Mouse (Mus musculus): ENCODE measurements around the gene Unc45a. TPM values are rescaled to one million over a fixed set of nuclear protein-coding genes. Genes with fewer than 3 reads are reported as not detected.

Unc45a gene
- polyA plus RNA-seq, 1 experiment from 2014 or later, result 10.3 TPM

- no peak for DNase-seq
- Histone ChIP-seq H3K27me3 (no peaks in the 10 kb centered on the region), H3K9me3 (replicated peaks) (no peaks in the 10 kb centered on the region), H3K4me2 (peak overlapping the region; percentile 84), H3K4me1 (replicated peaks) (peaks cover 60% of the 10 kb centered on the region), H3K36me3 (no peaks in the 10 kb centered on the region), H3K9ac (peak overlapping the region; percentile 76), H3K27ac (peak overlapping the region; percentile 7; the same call in 1 of the 2 replicates), H3K4me3 (replicated peaks) (peak overlapping the region; percentile 64)
- 23% methylated on average over 19 of the region's 19 CpGs for WGBS (ENCODE audit: insufficient replicate concordance)
- no peak for ATAC-seq (ENCODE audit: low read depth)
Measured at GRCm38 (mm10) chr7:80343270-80344018, 2.6 kb upstream of the Unc45a start.

GRCm38 (mm10) chr7:80342858-80343257 is 2.1 kb upstream of the Unc45a start, which contains the start of gene Hddc3:
Gene Hddc3, plus strand, starts transcription at chr7:80343104.
- under 1% methylated on average over 25 of the region's 25 CpGs for WGBS (ENCODE audit: insufficient replicate concordance)
- peak within 1 kb of the TSS; percentile 7; the same call in 1 of the 2 replicates for H3K27ac ChIP-seq
- ATAC-seq (ENCODE audit: low read depth), result no peak

GRCm38 (mm10) chr7:80341793-80342192 is 988 bp upstream of the Unc45a start:
- Histone ChIP-seq H3K27me3 (no peaks in the 10 kb centered on the region), H3K9ac (no peak overlapping the region), H3K9me3 (replicated peaks) (no peaks in the 10 kb centered on the region), H3K27ac (no peak overlapping the region), H3K36me3 (peaks cover 7% of the 10 kb centered on the region), H3K4me3 (replicated peaks) (no peak overlapping the region), H3K4me1 (replicated peaks) (peaks cover 57% of the 10 kb centered on the region), H3K4me2 (no peak overlapping the region)
- ATAC-seq (ENCODE audit: low read depth), result no peak
- DNase-seq, result no peak
- WGBS (ENCODE audit: insufficient replicate concordance), result 66% methylated on average over 7 of the region's 7 CpGs

More at GRCm38 (mm10) chr7:80342858-80343257, 2.1 kb upstream of the Unc45a start, which contains the start of gene Hddc3:
- Histone ChIP-seq H3K4me1 (replicated peaks) (peaks cover 65% of the 10 kb centered on the region), H3K4me2 (peak within 1 kb of the TSS; percentile 84), H3K36me3 (no peaks in the 10 kb centered on the region), H3K27me3 (no peaks in the 10 kb centered on the region), H3K9ac (peak within 1 kb of the TSS; percentile 76), H3K4me3 (replicated peaks) (peak within 1 kb of the TSS; percentile 64), H3K9me3 (replicated peaks) (no peaks in the 10 kb centered on the region)
- DNase-seq, result peak; percentile 85

- Histone ChIP-seq H3K4me1 (replicated peaks) (peaks cover 51% of the 10 kb centered on the region), H3K9me3 (replicated peaks) (no peaks in the 10 kb centered on the region), H3K27ac (peak overlapping the region; percentile 88), H3K27me3 (no peaks in the 10 kb centered on the region), H3K4me3 (replicated peaks) (peak overlapping the region; percentile 72), H3K9ac (peak overlapping the region; percentile 80), H3K36me3 (peaks cover 23% of the 10 kb centered on the region), H3K4me2 (peak overlapping the region; percentile 87)
- DNase-seq, result peak; percentile 98
- peak; percentile 99 for ATAC-seq (ENCODE audit: low read depth)
- WGBS (ENCODE audit: insufficient replicate concordance), result under 1% methylated on average over 45 of the region's 45 CpGs
Measured at GRCm38 (mm10) chr7:80339793-80340628, 794 bp downstream of the Unc45a start.

- peak overlapping the region; percentile 55 for H3K27ac ChIP-seq
- WGBS (ENCODE audit: insufficient replicate concordance), result 15% methylated on average over 17 of the region's 17 CpGs
- DNase-seq, result peak; percentile 29
- H3K4me3 ChIP-seq (replicated peaks), result peak overlapping the region; percentile 72
- no peaks in the 10 kb centered on the region for H3K9me3 ChIP-seq (replicated peaks)
- H3K4me2 ChIP-seq, result peak overlapping the region; percentile 87
- peaks cover 51% of the 10 kb centered on the region for H3K4me1 ChIP-seq (replicated peaks)
- H3K27me3 ChIP-seq, result no peaks in the 10 kb centered on the region
- H3K9ac ChIP-seq, result peak overlapping the region; percentile 80
- H3K36me3 ChIP-seq, result peaks cover 30% of the 10 kb centered on the region
- no peak for ATAC-seq (ENCODE audit: low read depth)
Measured at GRCm38 (mm10) chr7:80339371-80339770, 1.4 kb downstream of the Unc45a start.

GRCm38 (mm10) chr7:80336932-80337331 is 3.9 kb downstream of the Unc45a start:
- H3K4me3 ChIP-seq (replicated peaks), result no peak overlapping the region
- H3K27ac ChIP-seq, result no peak overlapping the region
- ATAC-seq (ENCODE audit: low read depth) (no peak), DNase-seq (no peak)
- 0 out of 2 replicates have a peak, but pooled peaks cover 5% of the 10 kb centered on the region for H3K9me3 ChIP-seq (replicated peaks)
- no peak overlapping the region for H3K4me2 ChIP-seq
- H3K9ac ChIP-seq, result no peak overlapping the region
- peaks cover 52% of the 10 kb centered on the region for H3K36me3 ChIP-seq
- no peaks in the 10 kb centered on the region for H3K27me3 ChIP-seq
- peaks cover 33% of the 10 kb centered on the region for H3K4me1 ChIP-seq (replicated peaks)
- WGBS (ENCODE audit: insufficient replicate concordance), result 80% methylated on average over 3 of the region's 3 CpGs

- H3K4me1 ChIP-seq (replicated peaks), result peaks cover 17% of the 10 kb centered on the region
- no peak overlapping the region for H3K9ac ChIP-seq
- ATAC-seq (ENCODE audit: low read depth) (no peak), DNase-seq (no peak)
- no peaks in the 10 kb centered on the region for H3K27me3 ChIP-seq
- H3K4me3 ChIP-seq (replicated peaks), result no peak overlapping the region
- H3K4me2 ChIP-seq, result no peak overlapping the region
- H3K36me3 ChIP-seq, result peaks cover 73% of the 10 kb centered on the region
- 0 out of 2 replicates have a peak, but pooled peaks cover 5% of the 10 kb centered on the region for H3K9me3 ChIP-seq (replicated peaks)
- H3K27ac ChIP-seq, result no peak overlapping the region
- 79% methylated on average over 4 of the region's 4 CpGs for WGBS (ENCODE audit: insufficient replicate concordance)
Measured at GRCm38 (mm10) chr7:80334848-80335247, 6.0 kb downstream of the Unc45a start.

GRCm38 (mm10) chr7:80331433-80331832 is 9.4 kb downstream of the Unc45a start:
- Histone ChIP-seq H3K4me1 (replicated peaks) (no peaks in the 10 kb centered on the region), H3K27me3 (no peaks in the 10 kb centered on the region), H3K36me3 (peaks cover 94% of the 10 kb centered on the region), H3K9me3 (replicated peaks) (0 out of 2 replicates have a peak, but pooled peaks cover 5% of the 10 kb centered on the region), H3K4me2 (no peak overlapping the region), H3K9ac (no peak overlapping the region), H3K27ac (no peak overlapping the region), H3K4me3 (replicated peaks) (no peak overlapping the region)
- ATAC-seq (ENCODE audit: low read depth) (no peak), DNase-seq (no peak)
- WGBS (ENCODE audit: insufficient replicate concordance), result 91% methylated on average over 19 of the region's 19 CpGs

GRCm38 (mm10) chr7:80330278-80330677 is 10.5 kb downstream of the Unc45a start:
- DNase-seq, result no peak
- H3K36me3 ChIP-seq, result peaks cover 95% of the 10 kb centered on the region
- peaks cover 1% of the 10 kb centered on the region for H3K4me1 ChIP-seq (replicated peaks)
- 85% methylated on average over 8 of the region's 8 CpGs for WGBS (ENCODE audit: insufficient replicate concordance)
- H3K27ac ChIP-seq, result no peak overlapping the region
- H3K4me3 ChIP-seq (replicated peaks), result no peak overlapping the region
- no peak overlapping the region for H3K4me2 ChIP-seq
- 0 out of 2 replicates have a peak, but pooled peaks cover 5% of the 10 kb centered on the region for H3K9me3 ChIP-seq (replicated peaks)
- no peaks in the 10 kb centered on the region for H3K27me3 ChIP-seq
- no peak overlapping the region for H3K9ac ChIP-seq
- ATAC-seq (ENCODE audit: low read depth), result no peak

GRCm38 (mm10) chr7:80326076-80326475 is 14.7 kb downstream of the Unc45a start:
- Histone ChIP-seq H3K4me2 (no peak overlapping the region), H3K27ac (no peak overlapping the region), H3K9ac (no peak overlapping the region), H3K9me3 (replicated peaks) (no peaks in the 10 kb centered on the region), H3K4me1 (replicated peaks) (peaks cover 27% of the 10 kb centered on the region), H3K27me3 (no peaks in the 10 kb centered on the region), H3K4me3 (replicated peaks) (no peak overlapping the region), H3K36me3 (peaks cover 57% of the 10 kb centered on the region)
- 89% methylated on average over 19 of the region's 19 CpGs for WGBS (ENCODE audit: insufficient replicate concordance)
- DNase-seq, result no peak
- ATAC-seq (ENCODE audit: low read depth), result no peak

GRCm38 (mm10) chr7:80325292-80325868 is 15.4 kb downstream of the Unc45a start:
- no peak overlapping the region for H3K4me3 ChIP-seq (replicated peaks)
- DNase-seq (no peak), ATAC-seq (ENCODE audit: low read depth) (no peak)
- peaks cover 56% of the 10 kb centered on the region for H3K36me3 ChIP-seq
- peaks cover 27% of the 10 kb centered on the region for H3K4me1 ChIP-seq (replicated peaks)
- 86% methylated on average over 16 of the region's 16 CpGs for whole genome bisulfite sequencing (ENCODE audit: insufficient replicate concordance)
- H3K27me3 ChIP-seq, result no peaks in the 10 kb centered on the region
- peak overlapping the region; percentile 11; the same call in 1 of the 2 replicates for H3K27ac ChIP-seq
- no peaks in the 10 kb centered on the region for H3K9me3 ChIP-seq (replicated peaks)
- H3K4me2 ChIP-seq, result peak overlapping the region; percentile 83; the same call in 1 of the 2 replicates
- H3K9ac ChIP-seq, result no peak overlapping the region

Data from liver, embryonic 13.5 days (tissue).